Mouse (Mus musculus) ES-Bruce4 (cell line): Measurements from ENCODE around the gene Ss18l1. TPM values are rescaled to one million over a fixed set of nuclear protein-coding genes. Genes with fewer than 3 reads are reported as not detected.

Experiments used
- H3K27ac ChIP-seq: 2 replicates; pipeline ENCODE4 v1.5.1; 2012; ENCODE audit warnings: low read length, inconsistent platforms; ENCODE audit not compliant: insufficient read depth
- H3K27me3 ChIP-seq: 2 replicates; pipeline ENCODE4 v1.6.1; 2012; ENCODE audit warnings: mild to moderate bottlenecking, low read length, inconsistent platforms; ENCODE audit not compliant: control insufficient read depth, poor library complexity, insufficient read depth, severe bottlenecking
- H3K36me3 ChIP-seq: 2 replicates; pipeline ENCODE4 v1.6.1; 2012; ENCODE audit warnings: inconsistent platforms, mild to moderate bottlenecking, low read length, moderate library complexity; ENCODE audit not compliant: control insufficient read depth, poor library complexity, insufficient read depth, severe bottlenecking
- H3K4me1 ChIP-seq: one replicate; pipeline ENCODE4 v1.8.1; 2011; ENCODE audit warnings: low read length; ENCODE audit not compliant: control insufficient read depth, insufficient read depth
- H3K4me3 ChIP-seq: 2 replicates; pipeline ENCODE4 v1.5.1; 2011; ENCODE audit warnings: low read depth, mild to moderate bottlenecking, low read length
- H3K9ac ChIP-seq: 2 replicates; pipeline ENCODE4 v1.6.1; 2012; ENCODE audit warnings: low read depth, mild to moderate bottlenecking, inconsistent platforms; ENCODE audit not compliant: poor library complexity, severe bottlenecking
- H3K9me3 ChIP-seq: replicated peaks from 2 replicates; pipeline ENCODE4 v1.6.1; 2012; ENCODE audit warnings: mild to moderate bottlenecking, low read length, inconsistent platforms; ENCODE audit not compliant: control insufficient read depth, poor library complexity, insufficient read depth, severe bottlenecking
- CTCF ChIP-seq: IDR thresholded peaks from one replicate; pipeline ENCODE4 v1.8.1; 2011; ENCODE audit warnings: low read depth, low read length
- EP300 ChIP-seq: IDR thresholded peaks from 2 replicates; pipeline ENCODE4 v1.6.1; 2011; ENCODE audit warnings: low read depth, low read length; ENCODE audit not compliant: insufficient read depth
- POLR2A ChIP-seq: IDR thresholded peaks from one replicate; pipeline ENCODE4 v1.8.1; 2011; ENCODE audit warnings: low read length; ENCODE audit not compliant: insufficient read depth
- polyA plus RNA-seq: library from polyadenylated mRNA; stranded (reverse); fragments of >200 nt; gene quantifications from 2 replicates; pipeline ENCODE4 v1.2.4, GENCODE M21; 2011; ENCODE audit warnings: low read depth; ENCODE audit not compliant: missing spikeins, insufficient read depth, insufficient read length

The Ss18l1 gene
- 5.1 TPM in 2 replicates for polyA plus RNA-seq

GRCm38 (mm10) chr2:180042256-180042857, at the start of gene Ss18l1, which contains the start of gene Psma7:
Ss18l1 (plus strand) TSS chr2:180042509.
Psma7 (minus strand) TSS chr2:180042433.
- no peaks in the 10 kb centered on the region for H3K9me3 ChIP-seq
- peak within 1 kb of the TSS; percentile 82 for H3K4me3 ChIP-seq
- H3K36me3 ChIP-seq, result peaks cover 9% of the 10 kb centered on the region
- peaks cover 5% of the 10 kb centered on the region for H3K4me1 ChIP-seq
- H3K27me3 ChIP-seq, result no peaks in the 10 kb centered on the region
- H3K9ac ChIP-seq, result peak within 1 kb of the TSS; percentile 92
- TF ChIP-seq CTCF, result no peak
- TF ChIP-seq POLR2A, result peak; percentile 74
- no peak for TF ChIP-seq EP300
- peak within 1 kb of the TSS; percentile 46; the same call in 1 of the 2 replicates for H3K27ac ChIP-seq

GRCm38 (mm10) chr2:179993071-179993470, 49.2 kb upstream of the Ss18l1 start:
- no peaks in the 10 kb centered on the region for H3K27me3 ChIP-seq
- no peak for TF ChIP-seq POLR2A
- TF ChIP-seq EP300, result no peak
- no peak for TF ChIP-seq CTCF
- no peaks in the 10 kb centered on the region for H3K9me3 ChIP-seq
- no peak overlapping the region for H3K4me3 ChIP-seq
- no peak overlapping the region for H3K9ac ChIP-seq
- no peak overlapping the region for H3K27ac ChIP-seq
- H3K36me3 ChIP-seq, result no peaks in the 10 kb centered on the region
- no peaks in the 10 kb centered on the region for H3K4me1 ChIP-seq

- Histone ChIP-seq H3K4me3 (no peak overlapping the region), H3K9me3 (no peaks in the 10 kb centered on the region), H3K27ac (no peak overlapping the region), H3K27me3 (no peaks in the 10 kb centered on the region), H3K36me3 (no peaks in the 10 kb centered on the region), H3K4me1 (peaks cover 1% of the 10 kb centered on the region), H3K9ac (no peak overlapping the region)
- TF ChIP-seq EP300 (no peak), CTCF (no peak), POLR2A (no peak)
These were observed 43.9 kb upstream of the Ss18l1 start for GRCm38 (mm10) chr2:179998431-179998830.

GRCm38 (mm10) chr2:180001635-180002034, 40.7 kb upstream of the Ss18l1 start:
- Histone ChIP-seq H3K4me1 (peaks cover 1% of the 10 kb centered on the region), H3K9me3 (no peaks in the 10 kb centered on the region), H3K4me3 (no peak overlapping the region), H3K9ac (no peak overlapping the region), H3K27me3 (no peaks in the 10 kb centered on the region), H3K27ac (no peak overlapping the region), H3K36me3 (no peaks in the 10 kb centered on the region)
- TF ChIP-seq CTCF, result no peak
- no peak for TF ChIP-seq POLR2A
- TF ChIP-seq EP300, result no peak

GRCm38 (mm10) chr2:180005656-180006351, 36.5 kb upstream of the Ss18l1 start:
- H3K36me3 ChIP-seq, result no peaks in the 10 kb centered on the region
- H3K9me3 ChIP-seq, result no peaks in the 10 kb centered on the region
- TF ChIP-seq CTCF (no peak), EP300 (no peak), POLR2A (no peak)
- H3K9ac ChIP-seq, result no peak overlapping the region
- H3K4me3 ChIP-seq, result no peak overlapping the region
- H3K27me3 ChIP-seq, result no peaks in the 10 kb centered on the region
- H3K27ac ChIP-seq, result no peak overlapping the region
- H3K4me1 ChIP-seq, result no peaks in the 10 kb centered on the region

GRCm38 (mm10) chr2:180006352-180007017, 35.8 kb upstream of the Ss18l1 start:
- TF ChIP-seq EP300 (no peak), CTCF (no peak), POLR2A (no peak)
- H3K9ac ChIP-seq, result no peak overlapping the region
- no peaks in the 10 kb centered on the region for H3K9me3 ChIP-seq
- H3K4me3 ChIP-seq, result no peak overlapping the region
- H3K36me3 ChIP-seq, result no peaks in the 10 kb centered on the region
- H3K27me3 ChIP-seq, result no peaks in the 10 kb centered on the region
- no peaks in the 10 kb centered on the region for H3K4me1 ChIP-seq
- H3K27ac ChIP-seq, result no peak overlapping the region
